Mouse (Mus musculus) ZHBTc4 (cell line): Measurements from ENCODE around the gene Anapc7.

ENCODE experiments used
- DNase-seq: peaks from one replicate; pipeline ENCODE4 v3.0.0-alpha.2; 2011; ENCODE audit warnings: low read depth, low spot score

Anapc7 gene

GRCm38 (mm10) chr5:122405537-122405936 is 16.0 kb upstream of the Anapc7 start:
- DNase-seq = no peak

DNA sequence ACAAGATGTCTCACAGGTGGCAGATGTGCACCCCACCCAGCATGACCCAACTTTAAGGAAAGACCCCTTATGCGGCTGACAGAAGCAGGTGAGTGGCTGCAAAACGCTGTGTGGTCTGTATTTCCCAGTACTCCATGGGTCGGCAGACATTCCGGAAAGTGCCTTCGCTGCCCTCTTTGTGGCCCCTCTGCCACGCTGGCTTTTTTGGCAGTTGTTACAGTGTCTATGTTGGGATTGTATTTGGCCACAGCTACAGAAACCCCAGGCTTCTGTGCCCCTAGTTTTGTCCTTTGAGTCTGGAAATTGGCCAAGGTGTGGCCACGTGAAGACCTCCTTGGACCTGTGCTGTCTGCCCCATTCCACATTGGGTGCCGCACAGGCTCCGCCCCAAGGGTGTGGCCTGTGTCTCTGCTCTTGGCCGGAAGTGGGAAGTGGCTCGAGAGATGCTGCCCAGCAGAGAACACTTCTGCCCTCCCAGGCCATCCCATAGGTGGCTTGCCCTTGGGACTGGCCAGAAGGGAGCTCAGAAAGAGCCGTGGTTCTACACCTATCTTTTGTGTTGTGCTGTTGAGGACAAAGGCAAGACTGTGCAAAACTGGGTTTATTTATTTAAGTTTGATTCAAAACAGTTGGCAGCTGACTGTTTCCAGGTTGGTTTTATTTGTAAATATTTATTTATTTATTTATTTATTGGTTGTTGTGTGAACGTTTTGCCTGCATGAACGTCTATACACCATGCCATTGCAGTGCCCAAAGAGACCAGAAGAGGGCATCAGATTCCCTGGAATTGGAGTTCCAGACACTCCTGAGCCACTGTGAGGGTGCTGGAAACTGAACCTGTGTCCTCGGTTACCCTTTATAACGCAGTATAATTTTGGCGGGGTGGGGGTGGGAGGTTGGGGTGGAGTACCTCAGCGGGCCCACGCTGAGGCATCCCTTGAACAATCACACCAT is 11.5 kb upstream of the Anapc7 start:
- peak; percentile 74 for DNase-seq

DNA sequence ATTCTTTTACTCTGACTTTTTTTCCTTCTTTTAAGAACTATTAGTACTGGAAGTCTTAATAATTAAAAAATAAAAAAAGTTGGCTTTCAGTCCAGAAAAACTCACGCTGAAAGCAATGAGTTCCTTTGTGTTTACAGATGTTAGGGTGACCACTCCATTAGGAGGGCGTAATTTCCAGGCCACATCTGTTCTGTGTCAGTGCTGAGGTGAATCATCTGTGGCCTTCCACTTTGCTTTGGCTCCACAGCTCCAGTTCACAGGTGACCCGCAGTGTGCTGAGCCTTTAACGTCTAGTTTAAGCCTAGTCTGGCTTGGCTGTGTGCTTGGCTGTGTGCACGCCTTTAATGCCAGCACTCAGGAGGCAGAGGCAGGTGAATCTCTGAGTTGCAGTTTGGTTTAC is 9.6 kb upstream of the Anapc7 start:
- no peak for DNase-seq

GRCm38 (mm10) chr5:122412826-122413225 is 8.7 kb upstream of the Anapc7 start:
- DNase-seq = no peak

GRCm38 (mm10) chr5:122414351-122414750 is 7.1 kb upstream of the Anapc7 start:
- DNase-seq = no peak

- DNase-seq = no peak
These were observed 6.0 kb upstream of the Anapc7 start for GRCm38 (mm10) chr5:122415465-122415864.

- DNase-seq = peak; percentile 74
These were observed 817 bp upstream of the Anapc7 start for GRCm38 (mm10) chr5:122420676-122421075.

GRCm38 (mm10) chr5:122422071-122422964 is 825 bp downstream of the Anapc7 start:
- peak; percentile 91 for DNase-seq

DNA sequence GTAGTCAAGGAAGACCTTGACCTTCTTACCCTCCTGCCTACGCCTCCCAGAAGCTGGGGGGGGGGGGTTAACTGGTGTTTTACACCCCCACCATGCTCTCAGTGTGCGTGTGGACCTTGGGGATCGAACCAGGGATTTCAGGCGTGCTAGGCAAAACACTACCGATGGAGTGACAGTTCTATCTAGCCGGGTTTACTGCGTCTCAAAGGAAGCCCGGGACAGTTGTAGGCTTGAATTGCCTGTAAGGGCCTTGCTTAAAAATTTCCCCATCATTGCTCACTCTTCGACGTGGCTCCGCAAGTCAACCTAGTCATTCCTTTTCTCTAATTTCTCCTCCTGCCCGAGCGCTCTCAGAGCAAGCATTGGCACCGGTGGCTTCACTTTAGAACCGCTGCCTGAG is 1.6 kb downstream of the Anapc7 start:
- no peak for DNase-seq

DNA sequence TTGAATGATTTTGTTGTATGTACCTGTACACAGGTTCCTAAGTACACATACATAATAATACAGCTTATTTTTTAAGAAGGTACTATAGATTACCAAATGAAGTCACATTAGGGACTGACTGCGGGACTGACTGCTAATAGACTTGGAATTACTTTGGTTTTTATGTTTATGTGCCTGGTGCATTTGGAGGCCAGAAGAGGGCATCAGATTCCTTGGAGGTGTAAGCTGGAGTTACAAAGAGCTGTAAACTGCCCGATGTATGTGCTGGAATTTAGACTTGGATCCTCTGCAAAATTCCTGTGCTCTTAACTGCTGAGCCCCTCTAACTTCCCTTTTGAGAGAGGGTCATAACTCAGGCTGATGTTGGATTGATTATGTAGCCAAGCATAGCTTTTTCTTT is 4.1 kb downstream of the Anapc7 start:
- DNase-seq = no peak

- DNase-seq = peak; percentile 75
These were observed 8.7 kb downstream of the Anapc7 start for GRCm38 (mm10) chr5:122430036-122430775.

- DNase-seq = no peak
These were observed 9.7 kb downstream of the Anapc7 start for GRCm38 (mm10) chr5:122431221-122431620.

DNA sequence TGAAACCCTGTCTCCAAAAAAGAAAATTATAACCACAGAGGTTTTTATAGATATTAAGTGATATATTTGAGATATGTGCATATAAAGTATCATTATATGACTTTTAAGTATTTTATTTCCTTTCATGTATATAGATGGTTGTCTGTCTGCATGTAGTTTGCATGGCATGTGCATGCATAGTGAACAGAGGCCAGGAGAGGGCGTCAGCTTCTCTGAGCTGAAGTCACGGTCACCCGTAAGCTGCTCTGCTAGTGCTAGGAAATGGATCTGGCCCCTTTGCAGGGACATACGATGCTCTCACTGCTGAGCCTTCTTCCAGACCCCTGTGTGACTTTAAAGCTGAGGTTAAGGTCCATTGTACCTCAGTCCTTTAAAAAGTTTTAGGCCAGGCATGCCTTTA is 13.0 kb downstream of the Anapc7 start:
- peak; percentile 66 for DNase-seq

DNA sequence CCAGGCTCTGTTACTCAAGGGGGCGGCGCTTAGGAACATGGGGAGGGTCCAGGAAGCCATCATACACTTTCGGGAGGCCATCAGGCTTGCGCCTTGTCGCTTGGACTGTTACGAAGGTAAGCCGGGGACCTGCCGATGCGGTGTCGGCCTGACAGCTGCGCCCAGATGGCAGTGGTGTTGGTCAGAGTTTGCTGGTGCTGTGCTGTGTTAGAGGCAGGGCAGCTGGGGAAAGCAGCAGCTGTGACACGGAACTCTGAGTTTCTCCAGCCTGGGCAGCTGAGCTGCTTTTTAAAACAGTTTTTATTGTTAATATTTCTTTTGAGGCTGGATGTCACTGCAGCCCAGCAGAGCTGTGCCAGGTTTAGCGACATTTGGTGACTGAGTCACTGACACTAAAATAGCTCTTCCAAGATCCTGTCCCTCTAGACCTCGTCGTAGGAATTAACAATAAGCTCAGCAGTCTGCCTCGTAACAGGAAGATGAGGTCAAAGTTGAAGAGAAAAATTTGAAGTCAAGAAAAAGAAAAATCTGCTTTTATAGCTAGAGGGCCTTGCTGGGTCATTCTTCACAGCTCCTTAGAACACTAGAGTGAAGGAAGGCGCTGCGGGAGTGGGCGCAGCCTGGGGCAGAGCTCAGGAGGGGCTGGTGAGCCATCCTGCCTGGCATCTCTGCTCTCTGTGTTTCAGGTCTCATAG is 18.1 kb downstream of the Anapc7 start:
- DNase-seq = no peak

- DNase-seq = peak; percentile 91
These were observed 18.7 kb downstream of the Anapc7 start for GRCm38 (mm10) chr5:122440095-122440630.

DNA sequence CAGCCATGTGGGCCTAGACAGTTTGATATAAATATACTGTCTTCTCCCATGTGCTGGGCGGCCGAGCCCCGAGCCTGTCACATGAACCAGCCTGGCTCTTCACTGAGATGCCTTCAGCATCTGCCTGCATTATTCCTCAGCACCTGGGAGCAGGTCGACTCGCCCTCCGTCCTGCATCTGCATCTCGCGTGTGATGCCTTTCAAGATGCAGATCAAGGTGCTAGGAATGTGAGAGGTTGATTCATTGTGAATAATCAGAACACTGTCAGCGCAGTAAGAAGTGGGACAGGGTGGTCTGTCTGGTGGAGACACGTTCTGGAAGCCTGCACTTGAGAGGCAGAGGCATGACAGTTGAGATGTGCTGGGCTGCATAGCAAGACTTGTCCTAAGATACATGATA is 23.0 kb downstream of the Anapc7 start:
- DNase-seq = no peak

- no peak for DNase-seq
These were observed 23.6 kb downstream of the Anapc7 start for GRCm38 (mm10) chr5:122445051-122445610.

DNA sequence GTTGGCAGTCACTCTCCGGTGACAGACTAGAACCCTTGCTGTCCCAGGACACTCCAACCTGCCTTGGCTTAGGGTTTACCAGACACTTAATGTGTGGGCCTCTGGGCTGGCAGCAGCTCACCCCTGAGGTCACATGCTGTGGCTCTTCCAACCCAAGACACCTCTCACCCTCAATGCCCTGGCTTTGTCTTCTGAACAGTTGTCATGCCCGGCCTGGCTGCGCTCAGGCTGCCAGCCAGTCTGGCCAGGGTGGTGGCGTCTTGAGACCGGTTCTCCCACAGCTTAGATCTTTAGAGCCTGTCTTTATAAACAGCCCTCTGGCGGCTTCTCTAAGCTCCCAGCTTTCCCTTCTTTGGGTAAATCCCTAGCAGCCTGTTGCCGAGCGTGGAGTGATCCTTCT is 26.4 kb downstream of the Anapc7 start:
- DNase-seq = no peak

GRCm38 (mm10) chr5:122448869-122449268 is 27.4 kb downstream of the Anapc7 start:
- DNase-seq = no peak

DNA sequence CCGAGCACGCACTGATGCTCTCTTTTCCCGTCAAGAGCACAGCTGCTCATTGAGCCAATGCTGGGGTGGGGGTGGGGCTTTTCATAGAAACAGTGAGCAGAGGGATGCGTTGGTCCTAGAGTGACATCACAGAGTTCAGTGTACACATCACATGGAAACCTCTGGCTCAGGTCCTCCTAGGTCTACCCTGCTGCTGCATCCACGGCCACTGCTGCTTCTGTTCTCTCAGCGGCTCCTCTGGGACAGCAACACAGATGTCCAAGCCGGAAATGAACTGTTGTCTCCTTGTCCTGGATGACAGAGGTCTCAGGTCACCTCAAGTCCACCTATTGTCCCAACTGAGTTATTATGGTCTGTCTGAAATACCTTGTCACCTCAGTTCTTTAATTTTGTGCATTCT is 28.5 kb downstream of the Anapc7 start:
- DNase-seq = no peak
